Mouse (Mus musculus): ENCODE measurements around the gene Angptl4. TPM values are rescaled to one million over a fixed set of nuclear protein-coding genes. Genes with fewer than 3 reads are reported as not detected.

The Angptl4 gene
- total RNA-seq, 2 experiments from 2014 or later, result 0.84 TPM; not detected in 1

Other genes starting within 250 kb of the Angptl4 start
- 20.2 and 36.5 TPM in 2 replicates for gene Myo1f, start 226.1 kb downstream of the Angptl4 start, total RNA-seq (2015; ENCODE audit: low replicate concordance)
- 21.4 TPM in 2 replicates for gene Myo1f, start 226.1 kb downstream of the Angptl4 start, total RNA-seq (2017; ENCODE audit: low replicate concordance)
- gene Zfp414, start 152.7 kb downstream of the Angptl4 start, total RNA-seq (2015; ENCODE audit: low replicate concordance), result 31.4 and 36.5 TPM in 2 replicates
- gene Zfp414, start 152.7 kb downstream of the Angptl4 start, total RNA-seq (2017; ENCODE audit: low replicate concordance), result 22.3 and 28.9 TPM in 2 replicates
- gene Pram1, start 143.8 kb downstream of the Angptl4 start, total RNA-seq (2015; ENCODE audit: low replicate concordance), result 5.4 and 7.6 TPM in 2 replicates
- gene Pram1, start 143.8 kb downstream of the Angptl4 start, total RNA-seq (2017; ENCODE audit: low replicate concordance), result 5.4 and 12.7 TPM in 2 replicates
- 585 and 697 TPM in 2 replicates for gene Hnrnpm, start 95.0 kb downstream of the Angptl4 start, total RNA-seq (2015; ENCODE audit: low replicate concordance)
- gene Hnrnpm, start 95.0 kb downstream of the Angptl4 start, total RNA-seq (2017; ENCODE audit: low replicate concordance), result 520 and 703 TPM in 2 replicates
- gene March2, start 63.2 kb downstream of the Angptl4 start, total RNA-seq (2015; ENCODE audit: low replicate concordance), result 409 and 494 TPM in 2 replicates
- 312 and 414 TPM in 2 replicates for gene March2, start 63.2 kb downstream of the Angptl4 start, total RNA-seq (2017; ENCODE audit: low replicate concordance)
- 59.1 and 87.6 TPM in 2 replicates for gene Rab11b, start 21.3 kb downstream of the Angptl4 start, total RNA-seq (2015; ENCODE audit: low replicate concordance)
- 42.6 and 46.8 TPM in 2 replicates for gene Rab11b, start 21.3 kb downstream of the Angptl4 start, total RNA-seq (2017; ENCODE audit: low replicate concordance)
- gene Kank3, start 28.7 kb upstream of the Angptl4 start, total RNA-seq (2015; ENCODE audit: low replicate concordance), result 5.0 TPM in 1 of 2 replicates, not detected in the other
- 2.7 TPM in 1 of 2 replicates, not detected in the other for gene Kank3, start 28.7 kb upstream of the Angptl4 start, total RNA-seq (2017; ENCODE audit: low replicate concordance)
- gene Rps28, start 42.7 kb upstream of the Angptl4 start, total RNA-seq (2015; ENCODE audit: low replicate concordance), result 383 and 392 TPM in 2 replicates
- 429 and 508 TPM in 2 replicates for gene Rps28, start 42.7 kb upstream of the Angptl4 start, total RNA-seq (2017; ENCODE audit: low replicate concordance)
- gene Ndufa7, start 42.7 kb upstream of the Angptl4 start, total RNA-seq (2015; ENCODE audit: low replicate concordance), result 95.5 and 109 TPM in 2 replicates
- 42.4 and 46.1 TPM in 2 replicates for gene Ndufa7, start 42.7 kb upstream of the Angptl4 start, total RNA-seq (2017; ENCODE audit: low replicate concordance)
- 2.9 TPM in 1 of 2 replicates, not detected in the other for gene Cd320, start 61.3 kb upstream of the Angptl4 start, total RNA-seq (2015; ENCODE audit: low replicate concordance)
- gene Cd320, start 61.3 kb upstream of the Angptl4 start, total RNA-seq (2017; ENCODE audit: low replicate concordance), result 0.39 TPM in 1 of 2 replicates, not detected in the other
- gene Gm7029, start 92.0 kb upstream of the Angptl4 start, total RNA-seq (2015; ENCODE audit: low replicate concordance), result not detected in 2 replicates
- gene Gm7029, start 92.0 kb upstream of the Angptl4 start, total RNA-seq (2017; ENCODE audit: low replicate concordance), result not detected in 2 replicates
- 89.3 and 150 TPM in 2 replicates for gene Kifc1, start 108.8 kb upstream of the Angptl4 start, total RNA-seq (2015; ENCODE audit: low replicate concordance)
- 479 and 506 TPM in 2 replicates for gene Kifc1, start 108.8 kb upstream of the Angptl4 start, total RNA-seq (2017; ENCODE audit: low replicate concordance)
- not detected in 2 replicates for gene Platr17, start 123.3 kb upstream of the Angptl4 start, total RNA-seq (2015; ENCODE audit: low replicate concordance)
- gene Platr17, start 123.3 kb upstream of the Angptl4 start, total RNA-seq (2017; ENCODE audit: low replicate concordance), result not detected in 2 replicates
- gene Daxx, start 127.6 kb upstream of the Angptl4 start, total RNA-seq (2015; ENCODE audit: low replicate concordance), result 18.0 and 23.9 TPM in 2 replicates
- gene Daxx, start 127.6 kb upstream of the Angptl4 start, total RNA-seq (2017; ENCODE audit: low replicate concordance), result 23.4 and 29.3 TPM in 2 replicates
- gene Tapbp, start 134.1 kb upstream of the Angptl4 start, total RNA-seq (2015; ENCODE audit: low replicate concordance), result 86.1 and 88.4 TPM in 2 replicates
- gene Tapbp, start 134.1 kb upstream of the Angptl4 start, total RNA-seq (2017; ENCODE audit: low replicate concordance), result 88.8 and 97.2 TPM in 2 replicates
- 11.7 and 23.8 TPM in 2 replicates for gene Zbtb22, start 134.1 kb upstream of the Angptl4 start, total RNA-seq (2015; ENCODE audit: low replicate concordance)
- gene Zbtb22, start 134.1 kb upstream of the Angptl4 start, total RNA-seq (2017; ENCODE audit: low replicate concordance), result 20.3 and 28.8 TPM in 2 replicates
- gene Rgl2, start 147.7 kb upstream of the Angptl4 start, total RNA-seq (2015; ENCODE audit: low replicate concordance), result 8.6 and 13.4 TPM in 2 replicates
- 11.3 and 29.0 TPM in 2 replicates for gene Rgl2, start 147.7 kb upstream of the Angptl4 start, total RNA-seq (2017; ENCODE audit: low replicate concordance)
- 52.0 and 68.1 TPM in 2 replicates for gene Pfdn6, start 158.5 kb upstream of the Angptl4 start, total RNA-seq (2015; ENCODE audit: low replicate concordance)
- 40.0 and 109 TPM in 2 replicates for gene Pfdn6, start 158.5 kb upstream of the Angptl4 start, total RNA-seq (2017; ENCODE audit: low replicate concordance)
- 3.6 and 11.3 TPM in 2 replicates for gene Wdr46, start 158.8 kb upstream of the Angptl4 start, total RNA-seq (2015; ENCODE audit: low replicate concordance)
- 4.6 and 8.2 TPM in 2 replicates for gene Wdr46, start 158.8 kb upstream of the Angptl4 start, total RNA-seq (2017; ENCODE audit: low replicate concordance)
- gene B3galt4, start 169.7 kb upstream of the Angptl4 start, total RNA-seq (2015; ENCODE audit: low replicate concordance), result not detected in 2 replicates
- gene B3galt4, start 169.7 kb upstream of the Angptl4 start, total RNA-seq (2017; ENCODE audit: low replicate concordance), result 0.26 and 2.8 TPM in 2 replicates
- gene Vps52, start 174.0 kb upstream of the Angptl4 start, total RNA-seq (2015; ENCODE audit: low replicate concordance), result 8.0 and 18.4 TPM in 2 replicates
- 11.5 and 17.8 TPM in 2 replicates for gene Vps52, start 174.0 kb upstream of the Angptl4 start, total RNA-seq (2017; ENCODE audit: low replicate concordance)
- gene Rps18, start 174.2 kb upstream of the Angptl4 start, total RNA-seq (2015; ENCODE audit: low replicate concordance), result 779 and 808 TPM in 2 replicates
- gene Rps18, start 174.2 kb upstream of the Angptl4 start, total RNA-seq (2017; ENCODE audit: low replicate concordance), result 194 and 380 TPM in 2 replicates
- gene H2-K1, start 218.5 kb upstream of the Angptl4 start, total RNA-seq (2015; ENCODE audit: low replicate concordance), result 315 and 400 TPM in 2 replicates
- gene H2-K1, start 218.5 kb upstream of the Angptl4 start, total RNA-seq (2017; ENCODE audit: low replicate concordance), result 167 and 182 TPM in 2 replicates
- gene Ring1, start 242.8 kb upstream of the Angptl4 start, total RNA-seq (2015; ENCODE audit: low replicate concordance), result 1.3 and 2.5 TPM in 2 replicates
- gene Ring1, start 242.8 kb upstream of the Angptl4 start, total RNA-seq (2017; ENCODE audit: low replicate concordance), result 1.9 and 2.0 TPM in 2 replicates
- gene H2-Ke6, start 246.2 kb upstream of the Angptl4 start, total RNA-seq (2015; ENCODE audit: low replicate concordance), result 40.4 and 50.3 TPM in 2 replicates
- gene H2-Ke6, start 246.2 kb upstream of the Angptl4 start, total RNA-seq (2017; ENCODE audit: low replicate concordance), result 10.8 and 14.9 TPM in 2 replicates
- 2.5 and 8.6 TPM in 2 replicates for gene Slc39a7, start 249.9 kb upstream of the Angptl4 start, total RNA-seq (2015; ENCODE audit: low replicate concordance)
- 18.9 and 20.7 TPM in 2 replicates for gene Slc39a7, start 249.9 kb upstream of the Angptl4 start, total RNA-seq (2017; ENCODE audit: low replicate concordance)
- 5.4 and 8.4 TPM in 2 replicates for gene Rxrb, start 250.0 kb upstream of the Angptl4 start, total RNA-seq (2015; ENCODE audit: low replicate concordance)
- gene Rxrb, start 250.0 kb upstream of the Angptl4 start, total RNA-seq (2017; ENCODE audit: low replicate concordance), result 11.5 and 14.5 TPM in 2 replicates